Mouse (Mus musculus): Measurements from ENCODE around the gene Bmp6. TPM values are rescaled to one million over a fixed set of nuclear protein-coding genes. Genes with fewer than 3 reads are reported as not detected.
A peak's percentile ranks its signal among the peaks of the same experiment; 100 is the strongest.

Gene Bmp6
- total RNA-seq, 2 experiments from 2014 or later, result 9.3 to 10.3 TPM

- DNase-seq, result no peak
- intact Hi-C loops (cut with DNase I), result no loop called here
Measured at GRCm38 (mm10) chr13:38419781-38420180, 74.9 kb downstream of the Bmp6 start.

GRCm38 (mm10) chr13:38422491-38422890 lies 77.6 kb downstream of the Bmp6 start:
- intact Hi-C loops (cut with DNase I), result no loop called here
- DNase-seq, result no peak

- no peak for DNase-seq
- intact Hi-C loops (cut with DNase I), result no loop called here
Measured at GRCm38 (mm10) chr13:38425294-38425693, 80.4 kb downstream of the Bmp6 start.

DNA sequence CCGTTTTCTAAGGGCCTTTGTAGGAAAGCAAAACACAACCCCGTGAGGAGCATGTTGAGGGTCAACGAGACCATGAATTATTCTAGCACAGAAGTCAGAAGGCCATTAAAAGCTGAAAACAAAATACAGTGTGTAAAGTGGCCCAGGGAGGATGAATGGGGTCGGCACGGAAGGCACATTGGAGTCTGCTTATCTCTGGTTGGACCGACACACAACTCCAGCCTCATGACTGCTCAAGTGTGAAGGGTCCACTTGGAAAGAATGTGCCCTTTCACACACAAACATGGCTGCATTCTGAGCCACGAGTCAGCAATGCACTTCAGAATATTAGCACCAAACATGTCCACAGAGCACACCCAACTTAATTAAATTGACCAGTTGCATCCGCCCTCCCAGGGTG lies 84.8 kb downstream of the Bmp6 start:
- DNase-seq, result no peak
- intact Hi-C loops (cut with DNase I), result no loop called here

DNA sequence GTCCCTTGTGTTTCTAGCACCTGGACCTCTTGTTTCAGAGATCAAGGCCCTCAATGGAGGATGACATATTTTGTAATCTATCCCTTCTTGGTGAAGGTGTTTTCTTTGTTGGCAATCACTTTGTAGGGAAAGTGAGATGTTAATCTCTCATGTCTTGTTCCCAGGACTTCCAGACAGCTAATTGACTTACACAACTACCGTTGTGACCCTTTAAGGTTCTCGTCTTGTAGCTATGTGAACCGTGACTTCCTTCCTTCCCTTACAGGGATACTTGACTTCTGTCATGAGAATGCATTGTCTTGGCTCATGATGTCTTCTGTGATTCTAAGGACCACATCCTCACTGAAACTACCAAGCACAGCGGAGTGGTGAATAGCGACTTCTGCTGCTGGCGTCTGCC lies 85.2 kb downstream of the Bmp6 start:
- intact Hi-C loops (cut with DNase I), result no loop called here
- DNase-seq, result no peak

DNA sequence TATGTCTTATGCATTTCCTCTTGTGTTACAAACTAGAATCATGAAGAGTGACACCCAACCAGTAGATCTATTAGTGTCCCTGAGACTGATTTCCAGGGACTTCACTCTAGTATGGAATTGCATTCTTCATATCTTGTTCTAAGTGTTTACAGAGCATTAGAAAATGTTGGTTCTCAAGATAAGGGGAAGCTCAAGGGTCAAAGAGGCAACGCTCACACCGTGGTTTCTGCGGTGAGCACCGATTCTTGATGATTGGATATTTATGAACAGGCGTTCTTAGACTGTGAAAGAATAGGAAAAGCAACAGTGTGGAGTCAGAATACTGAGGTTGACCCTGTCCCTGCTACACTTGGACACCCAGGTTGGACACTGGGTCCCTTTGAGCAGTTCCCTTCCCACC lies 89.9 kb downstream of the Bmp6 start:
- no peak for DNase-seq
- intact Hi-C loops (cut with DNase I), result loop anchor here (5.0 kb wide), 1 partner anchor 93 kb away; no protein-coding TSS in a partner anchor

DNA sequence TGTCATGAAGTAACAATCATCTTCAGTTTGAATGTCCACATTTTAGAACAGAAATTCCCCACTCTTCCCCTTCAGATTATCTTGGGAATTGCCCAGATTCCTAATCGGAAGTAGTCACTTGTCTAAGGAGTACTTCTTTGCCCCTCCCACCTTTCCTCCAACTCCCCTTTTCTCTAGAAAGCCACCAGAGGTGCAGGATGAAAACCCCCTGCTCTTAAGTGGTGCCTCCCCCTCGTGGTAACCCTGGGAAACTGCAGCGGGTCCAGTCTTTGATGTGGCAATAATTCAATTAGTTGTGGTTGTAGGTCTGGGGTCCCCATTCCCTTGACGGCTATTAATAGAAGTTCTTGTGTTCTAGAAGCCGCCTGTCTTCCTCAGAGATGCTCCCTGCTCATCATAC lies 93.0 kb downstream of the Bmp6 start:
- peak in 1 of 2 experiments; percentile 15 for DNase-seq
- intact Hi-C loops (cut with DNase I), result loop anchor here (5.0 kb wide), 1 partner anchor 96 kb away; no protein-coding TSS in a partner anchor

DNA sequence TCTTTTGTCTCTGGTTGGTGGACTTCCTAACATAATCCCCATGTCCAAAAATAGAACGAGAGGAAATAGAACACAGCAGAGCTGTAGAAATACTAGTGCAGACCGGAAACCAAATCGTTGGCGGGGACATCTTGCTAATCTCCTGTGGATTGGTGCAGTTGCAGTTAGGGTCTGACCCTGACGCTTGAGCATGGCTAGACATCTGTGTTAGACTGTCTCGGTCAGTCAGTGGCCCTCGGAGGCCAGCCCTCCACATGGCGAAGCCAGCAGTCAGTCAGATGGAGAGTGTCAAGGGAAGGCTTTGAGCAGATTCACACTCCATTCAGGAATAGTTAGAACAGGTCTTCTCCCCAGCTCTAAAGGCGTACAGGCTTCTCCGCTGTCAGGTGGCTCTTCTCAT lies 95.3 kb downstream of the Bmp6 start:
- intact Hi-C loops (cut with DNase I), result no loop called here
- no peak for DNase-seq

GRCm38 (mm10) chr13:38448516-38449015 lies 103.7 kb downstream of the Bmp6 start:
- no peak for DNase-seq
- intact Hi-C loops (cut with DNase I), result no loop called here

- intact Hi-C loops (cut with DNase I), result no loop called here
- DNase-seq, result no peak
Measured at GRCm38 (mm10) chr13:38450051-38450971, 105.4 kb downstream of the Bmp6 start.

- intact Hi-C loops (cut with DNase I), result no loop called here
- DNase-seq, result no peak
Measured at GRCm38 (mm10) chr13:38451446-38451845, 106.5 kb downstream of the Bmp6 start.

GRCm38 (mm10) chr13:38463410-38463809 lies 118.5 kb downstream of the Bmp6 start:
- DNase-seq, result no peak
- intact Hi-C loops (cut with DNase I), result no loop called here

DNA sequence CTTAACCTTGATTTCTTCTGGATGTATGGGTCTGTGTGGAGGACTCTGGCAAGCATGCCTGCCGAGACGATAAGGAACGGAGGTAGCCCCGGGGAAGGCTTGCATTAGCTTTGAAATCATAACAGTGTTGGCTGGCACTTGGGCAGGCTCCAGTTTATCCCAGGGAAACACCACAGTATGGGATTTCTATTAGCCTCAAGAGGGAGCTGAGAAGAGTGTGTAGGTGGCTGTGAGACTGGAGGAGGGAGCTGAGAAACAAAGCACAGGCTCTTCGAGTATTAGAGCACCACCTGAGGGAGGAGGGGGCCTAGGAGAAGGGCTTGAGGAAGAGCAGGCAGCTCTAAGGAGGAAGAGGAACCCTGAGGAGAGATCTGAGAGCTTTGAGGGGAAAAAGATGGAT lies 126.0 kb downstream of the Bmp6 start:
- intact Hi-C loops (cut with DNase I), result no loop called here
- no peak for DNase-seq

DNA sequence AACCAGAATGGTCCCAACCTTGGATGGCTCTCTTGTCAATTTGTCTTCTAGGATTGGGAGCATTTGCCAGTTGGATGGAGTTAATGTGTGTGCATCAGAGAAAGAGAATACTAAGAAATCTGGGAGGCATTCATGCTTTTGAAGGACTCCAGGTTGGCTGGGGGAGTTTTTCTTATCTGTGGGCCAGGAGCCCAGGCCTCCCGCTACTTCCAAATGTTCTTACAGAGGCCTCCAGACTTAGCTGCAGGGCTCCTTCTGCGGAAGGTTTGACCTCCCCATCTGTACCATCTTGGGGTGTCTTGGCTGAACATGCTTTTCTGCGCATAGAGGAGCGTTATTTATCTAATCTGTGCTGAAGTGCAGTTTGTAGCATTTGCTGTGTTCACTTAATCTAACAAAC lies 127.7 kb downstream of the Bmp6 start:
- intact Hi-C loops (cut with DNase I), result no loop called here
- no peak for DNase-seq

GRCm38 (mm10) chr13:38473497-38473896 lies 128.6 kb downstream of the Bmp6 start:
- DNase-seq, result no peak
- intact Hi-C loops (cut with DNase I), result no loop called here

DNA sequence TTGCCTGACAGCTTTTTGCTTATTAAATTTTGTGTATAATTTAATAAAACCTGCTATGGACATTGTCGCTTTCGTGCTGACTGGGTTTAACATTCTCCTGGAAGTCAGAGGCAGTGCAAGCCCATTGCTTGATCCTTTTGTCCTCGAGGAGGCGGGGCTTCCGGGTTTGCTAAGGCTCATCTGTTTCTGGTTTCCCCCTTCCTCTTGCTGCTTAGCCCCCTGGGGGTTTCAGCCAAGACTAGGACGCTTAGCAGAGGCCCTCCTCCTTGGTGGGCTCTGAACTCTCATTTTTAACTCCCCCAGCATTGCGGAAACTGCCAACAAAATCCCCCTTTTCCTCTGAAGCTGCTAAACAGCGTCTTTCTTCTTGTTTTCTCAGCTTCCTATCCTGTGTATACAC lies 132.0 kb downstream of the Bmp6 start:
- intact Hi-C loops (cut with DNase I), result no loop called here
- no peak for DNase-seq

DNA sequence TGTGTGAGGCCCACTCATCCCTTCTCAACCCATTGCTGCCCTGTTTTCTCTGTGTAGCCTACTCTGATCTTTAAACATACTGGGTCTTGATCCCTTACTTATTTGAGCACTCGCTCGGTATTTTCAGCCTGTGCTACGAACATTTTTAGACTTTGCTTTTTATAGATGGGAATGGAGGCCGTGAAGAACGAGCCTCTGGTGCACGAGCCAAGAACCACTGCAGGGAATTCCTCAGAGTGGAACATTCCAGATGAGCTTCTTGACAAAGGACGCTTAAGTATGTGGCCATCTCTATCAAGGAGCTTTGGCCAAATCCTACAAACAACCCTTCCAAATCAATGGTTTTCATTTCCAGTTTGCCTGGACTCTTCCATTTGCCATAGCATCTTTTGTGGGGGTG lies 136.1 kb downstream of the Bmp6 start:
- intact Hi-C loops (cut with DNase I), result no loop called here
- no peak for DNase-seq

- intact Hi-C loops (cut with DNase I), result no loop called here
- no peak for DNase-seq
Measured at GRCm38 (mm10) chr13:38484701-38485100, 139.8 kb downstream of the Bmp6 start.

- intact Hi-C loops (cut with DNase I), result no loop called here
Measured at GRCm38 (mm10) chr13:38486767-38487166, 141.9 kb downstream of the Bmp6 start.

GRCm38 (mm10) chr13:38496715-38497114 lies 151.8 kb downstream of the Bmp6 start:
- intact Hi-C loops (cut with DNase I), result no loop called here
- DNase-seq, result no peak

More at GRCm38 (mm10) chr13:38486767-38487166, 141.9 kb downstream of the Bmp6 start:
- DNase-seq, result no peak

DNA sequence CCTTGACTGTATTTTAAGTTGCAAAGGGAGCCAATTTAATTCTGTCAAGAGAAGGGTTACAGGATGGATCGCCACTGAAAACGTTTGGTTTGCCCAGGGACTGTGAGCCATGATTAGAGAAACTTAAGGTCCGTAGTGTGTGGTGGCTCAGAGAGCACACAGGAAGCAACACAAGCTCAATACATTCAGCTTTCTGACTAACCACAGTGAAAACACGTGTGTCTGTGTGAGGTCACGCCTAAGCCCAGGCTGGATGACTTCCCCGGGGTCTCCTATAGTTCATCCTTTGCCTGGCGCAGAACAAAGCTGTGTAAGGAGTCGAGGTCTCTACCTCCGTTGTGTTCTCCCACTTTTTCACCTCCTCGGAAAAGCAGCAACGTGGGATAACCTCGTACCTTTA lies 156.4 kb downstream of the Bmp6 start:
- intact Hi-C loops (cut with DNase I), result no loop called here
- no peak for DNase-seq

Measured in gastrocnemius, postnatal 36 days (tissue).